8 mouse cellular contexts compared by ENCODE assay signal in genomic region chr8:20424104-20424902, GRCm38 (mm10).
DNase-seq lines count a peak whose midpoint lies in the region; ATAC-seq and TF ChIP-seq lines count a peak whose summit lies in the region.
"Not testable (repeated sequence)": the region's sequence is repeated elsewhere in the genome, so short reads cannot be mapped to it uniquely, and the experiment has no call there.

No protein-coding gene starts in this region.

- H3K36me3 ChIP-seq in heart, embryonic 11.5 days (ENCODE audit: control insufficient read depth, insufficient read depth, low read length); kidney, embryonic 15.5 days: not testable (repeated sequence)

- not testable (repeated sequence) for H3K4me1 ChIP-seq in bone marrow, adult 2 months (ENCODE audit: control insufficient read depth, insufficient read depth, low read length); heart, embryonic 11.5 days (ENCODE audit: control insufficient read depth, insufficient read depth, low read length); kidney, embryonic 15.5 days

- WGBS in bone marrow, adult 2 months: 5% methylated on average over 70 of the region's 72 CpGs
- 3% methylated on average over 65 of the region's 72 CpGs for WGBS in heart, embryonic 11.5 days (ENCODE audit: insufficient replicate concordance)
- WGBS in kidney, embryonic 15.5 days: 6% methylated on average over 64 of the region's 72 CpGs

- H3K4me3 ChIP-seq in bone marrow, adult 2 months (replicated peaks; ENCODE audit: control insufficient read depth, low read depth, low read length): peak overlapping the region; percentile 61
- H3K4me3 ChIP-seq in heart, embryonic 11.5 days (ENCODE audit: low read depth, low read length): peak overlapping the region; percentile 54
- peak overlapping the region; percentile 50 for H3K4me3 ChIP-seq in kidney, embryonic 15.5 days (replicated peaks)

- TF ChIP-seq CTCF in bone marrow, adult 2 months (IDR thresholded peaks at IDR 0.05; ENCODE audit: control insufficient read depth, insufficient read depth, low read length): peak; percentile 61

- H3K27me3 ChIP-seq in heart, embryonic 11.5 days (ENCODE audit: control insufficient read depth, insufficient read depth, low read length); kidney, embryonic 15.5 days: not testable (repeated sequence)

- TF ChIP-seq POLR2A in bone marrow, adult 2 months (IDR thresholded peaks at IDR 0.05; ENCODE audit: borderline replicate concordance, control insufficient read depth, low read depth, low read length): peak; percentile 50; the same call in 1 of the 2 replicates

- ATAC-seq in erythroid progenitor cell, adult 5-6 weeks (replicated peaks; ENCODE audit: low FRiP score, poor library complexity, severe bottlenecking): peak; percentile 100
- peak; percentile 94 for ATAC-seq in heart, embryonic 11.5 days (replicated peaks; ENCODE audit: insufficient number of reproducible peaks, low FRiP score, low TSS enrichment)
- peak; percentile 100 for ATAC-seq in kidney, embryonic 15.5 days (replicated peaks; ENCODE audit: low FRiP score)
- peak; percentile 100 for ATAC-seq in monocyte, adult 5-6 weeks (replicated peaks; ENCODE audit: insufficient number of reproducible peaks, low FRiP score, low TSS enrichment, poor library complexity, severe bottlenecking)

- H3K4me2 ChIP-seq in heart, embryonic 11.5 days: peak overlapping the region; percentile 34
- peak overlapping the region; percentile 43 for H3K4me2 ChIP-seq in kidney, embryonic 15.5 days

- H3K27ac ChIP-seq in bone marrow, adult 2 months (ENCODE audit: control insufficient read depth, insufficient read depth, low read depth, low read length, poor library complexity); heart, embryonic 11.5 days (ENCODE audit: low read depth, low read length): not testable (repeated sequence)
- H3K27ac ChIP-seq in kidney, embryonic 15.5 days: 0 out of 2 replicates have a peak overlapping the region, but pooled peaks have one; percentile 5

- H3K9ac ChIP-seq in heart, embryonic 11.5 days (ENCODE audit: low read depth, low read length): peak overlapping the region; percentile 76
- peak overlapping the region; percentile 56 for H3K9ac ChIP-seq in kidney, embryonic 15.5 days

- H3K9me3 ChIP-seq in heart, embryonic 11.5 days (replicated peaks; ENCODE audit: control insufficient read depth, low read length); kidney, embryonic 15.5 days (replicated peaks): not testable (repeated sequence)

- DNase-seq in 3T3-L1 (ENCODE audit: low read depth, low spot score): peak; percentile 95
- peak; percentile 95 for DNase-seq in liver
- peak; percentile 98 to 99 for DNase-seq in spleen, postnatal 36 days (ENCODE audit: low spot score in 2 of 2)
